Mouse (Mus musculus) liver, embryonic 14.5 days (tissue): Measurements from ENCODE around the gene Kif16b. TPM values are rescaled to one million over a fixed set of nuclear protein-coding genes. Genes with fewer than 3 reads are reported as not detected.

ENCODE experiments used
- ATAC-seq: fragments of 200-750 bp; cut with Nextera tagmentation; 2 replicates; pipeline ENCODE4 v1.8.0; 2017; ENCODE audit warnings: moderate number of reproducible peaks, mild to moderate bottlenecking, moderate library complexity; ENCODE audit not compliant: insufficient read depth
- DNase-seq, 3 experiments: peaks; one replicate each; pipeline ENCODE4 v3.0.0-alpha.2; 2012 to 2013; ENCODE audit warnings: low read depth in 3 of 3, low spot score in 3 of 3
- H3K27ac ChIP-seq: fragments of 300-500 bp; sonication (generic); 2 replicates; pipeline ENCODE4 v1.5.1; 2014; ENCODE audit warnings: moderate library complexity, mild to moderate bottlenecking, control low read depth, inconsistent platforms
- H3K27me3 ChIP-seq: fragments of 300-500 bp; sonication (generic); 2 replicates; pipeline ENCODE4 v1.6.1; 2014; ENCODE audit warnings: mild to moderate bottlenecking, low read length, moderate library complexity; ENCODE audit not compliant: control insufficient read depth, insufficient read depth
- H3K36me3 ChIP-seq: fragments of 300-500 bp; sonication (generic); replicated peaks from 2 replicates; pipeline ENCODE4 v1.6.1; 2014; ENCODE audit warnings: low read depth; ENCODE audit not compliant: control insufficient read depth, insufficient read depth
- H3K4me1 ChIP-seq, 2 experiments: fragments of 200-500 bp in 1 of 2; fragments of 300-500 bp in 1 of 2; sonication (generic) in 1 of 2; replicated peaks; 2 replicates each; pipeline ENCODE4 v1.6.1; 2012 to 2014; ENCODE audit warnings: antibody characterized with exemption in 1 of 2, inconsistent platforms in 1 of 2, low read length in 1 of 2; ENCODE audit not compliant: control insufficient read depth in 2 of 2, insufficient read depth in 2 of 2
- H3K4me2 ChIP-seq: fragments of 300-500 bp; sonication (generic); 2 replicates; pipeline ENCODE4 v1.6.1; 2014; ENCODE audit warnings: low read depth, mild to moderate bottlenecking, control low read depth, moderate library complexity
- H3K4me3 ChIP-seq, 2 experiments: fragments of 200-500 bp in 1 of 2; fragments of 300-500 bp in 1 of 2; sonication (generic) in 1 of 2; 2 replicates each; pipeline ENCODE4 v1.5.1; 2012 to 2014; ENCODE audit warnings: low read depth in 2 of 2, low read length in 2 of 2, mild to moderate bottlenecking in 2 of 2, control low read depth in 1 of 2, inconsistent platforms in 1 of 2, moderate library complexity in 1 of 2; ENCODE audit not compliant: insufficient read depth in 1 of 2
- H3K9ac ChIP-seq: fragments of 300-500 bp; sonication (generic); replicated peaks from 2 replicates; pipeline ENCODE4 v1.6.1; 2014; ENCODE audit warnings: mild to moderate bottlenecking, control low read depth, moderate library complexity
- H3K9me3 ChIP-seq: fragments of 300-500 bp; sonication (generic); 2 replicates; pipeline ENCODE4 v1.6.1; 2016; ENCODE audit warnings: low read length, mixed read lengths; ENCODE audit not compliant: control insufficient read depth
- CTCF ChIP-seq: IDR thresholded peaks from 2 replicates; pipeline ENCODE4 v1.5.1; 2016; ENCODE audit warnings: antibody characterized with exemption, low read depth, control low read depth
- EP300 ChIP-seq: IDR thresholded peaks from 2 replicates; pipeline ENCODE4 v1.6.1; 2016; ENCODE audit warnings: antibody characterized with exemption, low read depth
- WGBS: fragments of 180-500 bp; shearing (Covaris S2); extraction: QIAGEN DNeasy Blood & Tissue Kit; methylation state at CpG from one replicate; pipeline ENCODE4 v1.1.7; 2014; ENCODE audit not compliant: insufficient replicate concordance; 5-methylcytosine and 5-hydroxymethylcytosine counted together
- polyA plus RNA-seq, 2 experiments: library from polyadenylated mRNA; depleted of rRNA in 1 of 2; stranded (reverse) in 1 of 2; unstranded in 1 of 2; fragments of >200 nt; fragmentation: Nextera tagmentation in 1 of 2; extraction: Ambion mirVana in 1 of 2; gene quantifications; 2 replicates each; pipeline versions ENCODE4 v1.2.1 to v1.2.3; 2012 to 2014

Kif16b gene
- polyA plus RNA-seq (2012; rRNA removed) (2.2 and 2.5 TPM in 2 replicates), polyA plus RNA-seq (2014; fragmentation: Nextera tagmentation; extraction: Ambion mirVana) (2.2 and 3.2 TPM in 2 replicates)

DNA sequence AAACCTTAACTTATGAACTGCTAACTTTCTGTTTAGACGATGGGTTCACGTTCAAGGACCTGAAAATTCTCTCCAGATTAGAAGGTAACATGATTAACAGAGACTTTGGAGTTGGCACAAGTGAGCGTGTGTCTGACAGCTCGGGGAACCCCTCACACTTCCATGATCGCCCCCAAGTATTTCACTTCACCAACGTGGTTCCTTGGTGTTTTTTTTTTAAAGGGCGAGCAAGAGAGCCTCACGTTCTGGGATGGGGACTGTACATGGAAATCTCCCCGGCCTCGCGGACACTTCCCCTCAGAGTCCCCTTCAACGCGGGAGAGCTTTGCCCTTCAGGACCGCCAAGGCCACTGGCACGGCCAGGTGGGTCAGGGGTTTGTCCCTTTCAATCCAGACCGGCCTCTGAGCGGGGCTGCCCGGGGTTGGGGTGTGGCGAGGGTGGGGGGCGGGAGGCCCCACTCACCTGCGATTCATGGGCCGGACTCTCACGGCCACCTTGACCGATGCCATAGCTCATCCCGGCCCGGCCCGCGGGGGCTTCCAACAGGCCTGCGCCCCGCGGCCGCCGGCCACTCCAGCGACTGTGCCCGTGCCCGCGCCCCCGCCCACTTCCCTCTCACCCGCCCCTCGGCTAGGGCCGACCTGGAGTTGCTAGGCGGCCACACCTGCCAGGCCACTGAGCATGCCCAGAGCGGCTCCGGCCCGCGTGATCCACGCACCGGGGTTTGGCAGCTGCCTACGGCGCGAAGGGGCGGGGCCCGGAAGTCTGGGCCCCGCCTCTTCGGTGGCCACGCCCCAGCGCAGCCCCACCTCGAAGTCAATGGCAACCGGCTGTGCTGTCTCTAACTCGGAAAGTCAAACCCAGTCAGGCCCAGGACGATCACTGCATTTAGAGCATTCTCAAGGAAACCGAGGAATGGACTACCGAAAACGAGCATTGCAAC is at the start of gene Kif16b:
Gene Kif16b, minus strand, starts transcription at position 670 of the 944 bp plus-strand sequence.
- peak; percentile 87 for ATAC-seq
- TF ChIP-seq EP300 (no peak), CTCF (no peak)
- H3K4me1 ChIP-seq = peaks cover 10 to 21% of the 10 kb centered on the region in 2 experiments
- peak within 1 kb of the TSS; percentile 40 for H3K27ac ChIP-seq
- under 1% methylated on average over 63 of the region's 64 CpGs for WGBS
- no peaks in the 10 kb centered on the region for H3K9me3 ChIP-seq
- H3K27me3 ChIP-seq = no peaks in the 10 kb centered on the region
- H3K36me3 ChIP-seq = no peaks in the 10 kb centered on the region
- DNase-seq = peak; percentile 76 to 86 (median 79)
- H3K4me2 ChIP-seq = peak within 1 kb of the TSS; percentile 94
- peak within 1 kb of the TSS; percentile 80 for H3K9ac ChIP-seq
- peak within 1 kb of the TSS; percentile 78 to 84 for H3K4me3 ChIP-seq

DNA sequence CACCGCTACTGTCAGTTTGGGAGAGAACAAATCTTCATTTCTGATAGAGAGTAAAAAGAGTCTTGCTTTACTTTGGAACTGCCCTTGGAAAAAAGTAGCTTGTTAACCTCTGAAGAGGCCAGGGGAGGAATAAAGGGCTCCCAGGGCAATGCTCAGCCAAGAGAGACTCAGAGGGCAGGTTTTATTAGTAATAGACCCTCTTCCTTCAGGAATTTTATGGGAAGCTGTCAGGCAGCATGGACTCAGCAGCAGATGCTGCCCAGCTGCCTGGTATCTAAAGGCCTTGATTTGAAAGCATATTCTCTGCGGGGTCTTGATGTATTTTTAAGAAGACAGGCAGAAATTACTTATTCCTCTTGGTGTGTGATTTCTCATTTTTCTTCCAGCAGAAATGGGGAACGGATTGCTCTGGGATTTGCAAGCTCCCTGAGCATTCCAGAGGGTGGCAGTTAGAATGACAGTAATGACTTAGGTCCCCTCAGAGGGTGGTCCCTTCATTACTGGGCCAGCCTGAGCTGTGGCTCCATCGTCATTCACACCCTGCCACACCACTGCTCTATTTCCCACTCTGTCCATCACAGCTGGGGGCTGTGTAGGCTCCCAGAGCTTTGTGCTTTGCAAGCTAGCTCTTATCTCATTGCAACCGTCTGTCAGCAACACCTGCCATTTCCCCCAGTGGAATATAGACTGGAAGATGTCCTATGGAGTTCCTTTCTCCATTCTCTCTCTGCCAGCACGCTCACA is 39.7 kb upstream of the Kif16b start:
- Histone ChIP-seq H3K9me3 (no peaks in the 10 kb centered on the region), H3K4me3 (no peak overlapping the region), H3K36me3 (no peaks in the 10 kb centered on the region), H3K4me1 (no peaks in the 10 kb centered on the region), H3K9ac (no peak overlapping the region), H3K27me3 (no peaks in the 10 kb centered on the region), H3K4me2 (no peak overlapping the region), H3K27ac (no peak overlapping the region)
- TF ChIP-seq CTCF (no peak), EP300 (no peak)
- DNase-seq (no peak), ATAC-seq (no peak)
- 42% methylated on average over 6 of the region's 6 CpGs for WGBS

DNA sequence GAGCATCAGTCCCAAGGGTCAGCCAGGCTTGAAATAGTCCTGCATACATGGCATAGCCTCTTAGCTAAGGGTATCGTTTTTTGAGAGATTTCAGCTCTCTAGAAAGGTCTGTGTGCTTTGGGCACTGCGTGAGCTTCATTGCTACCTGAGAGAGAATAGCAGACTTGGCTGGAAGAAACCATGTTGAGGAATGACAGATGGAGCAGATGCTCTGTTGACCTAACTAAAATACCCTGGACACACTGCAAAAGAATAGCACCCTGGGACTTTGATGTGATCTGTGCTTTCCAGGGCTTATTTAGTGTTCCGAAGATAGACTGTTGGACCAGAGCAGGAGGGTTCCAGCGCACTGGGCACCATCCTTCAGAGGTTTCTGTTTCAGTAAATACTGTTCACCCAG is 29.1 kb upstream of the Kif16b start:
- Histone ChIP-seq H3K4me3 (no peak overlapping the region), H3K27ac (no peak overlapping the region), H3K36me3 (no peaks in the 10 kb centered on the region), H3K27me3 (no peaks in the 10 kb centered on the region), H3K9ac (no peak overlapping the region), H3K9me3 (no peaks in the 10 kb centered on the region), H3K4me2 (no peak overlapping the region), H3K4me1 (no peaks in the 10 kb centered on the region)
- WGBS = 56% methylated on average over 4 of the region's 4 CpGs
- TF ChIP-seq CTCF (no peak), EP300 (no peak)
- ATAC-seq (no peak), DNase-seq (no peak)

- H3K9ac ChIP-seq = no peak overlapping the region
- no peaks in the 10 kb centered on the region for H3K9me3 ChIP-seq
- TF ChIP-seq CTCF (no peak), EP300 (no peak)
- H3K36me3 ChIP-seq = no peaks in the 10 kb centered on the region
- H3K4me1 ChIP-seq = no peaks in the 10 kb centered on the region
- no peak for DNase-seq
- no peak overlapping the region for H3K4me2 ChIP-seq
- no peak overlapping the region for H3K27ac ChIP-seq
- no peaks in the 10 kb centered on the region for H3K27me3 ChIP-seq
- 60% methylated on average over 10 of the region's 10 CpGs for WGBS
- no peak overlapping the region for H3K4me3 ChIP-seq
- ATAC-seq = no peak
Measured at GRCm38 (mm10) chr2:142929226-142930112, 28.1 kb upstream of the Kif16b start.
